Mouse (Mus musculus): ENCODE results near the gene Gm20388.

- TF ChIP-seq CTCF (IDR thresholded peaks at IDR 0.05; ENCODE audit: borderline replicate concordance, insufficient read depth, low read depth, low read length) (no peak), POLR2A (IDR thresholded peaks at IDR 0.05; ENCODE audit: borderline replicate concordance, insufficient read depth, low read length) (no peak)
Measured at GRCm38 (mm10) chr8:123284493-123284892, 3373.9 kb downstream of the Gm20388 start.
